Mouse (Mus musculus): ENCODE results near the gene Zfp775. TPM values are rescaled to one million over a fixed set of nuclear protein-coding genes. Genes with fewer than 3 reads are reported as not detected.
A peak's percentile ranks its signal among the peaks of the same experiment; 100 is the strongest.
"Not testable (repeated sequence)": the region's sequence is repeated elsewhere in the genome, so short reads cannot be mapped to it uniquely, and the experiment has no call there.

Gene Zfp775
- total RNA-seq, 2 experiments from 2014 or later: 4.0 to 5.4 TPM

DNA sequence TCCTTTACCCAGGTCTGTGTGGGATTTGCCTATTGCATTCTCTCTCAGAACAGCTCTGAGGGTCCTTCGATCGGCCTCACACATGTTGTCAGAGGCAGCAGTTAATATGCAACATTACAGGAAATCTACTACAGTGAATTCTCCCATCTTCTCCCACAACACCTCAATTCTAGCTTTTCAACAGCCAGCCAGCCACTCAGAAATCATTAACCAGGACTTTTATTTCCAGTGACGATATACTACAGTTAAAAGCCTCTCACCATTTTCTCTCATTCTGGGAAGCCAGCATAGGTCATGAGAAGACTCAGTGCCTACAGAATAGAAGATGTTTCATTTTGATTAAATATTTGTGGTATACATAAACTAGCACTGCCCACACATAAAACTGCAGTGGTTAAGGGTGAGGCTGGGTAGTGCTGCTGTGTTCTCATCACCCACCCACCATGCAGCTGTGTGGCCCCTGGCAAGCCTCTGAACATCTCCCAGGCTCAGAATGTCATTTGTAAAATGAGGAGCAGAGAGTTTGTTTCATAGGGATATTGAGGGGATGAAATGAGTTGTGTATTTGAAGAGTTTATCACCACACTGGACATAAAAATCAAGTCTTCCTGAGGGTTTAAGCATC is 10.5 kb upstream of the Zfp775 start:
- DNase-seq: no peak

DNA sequence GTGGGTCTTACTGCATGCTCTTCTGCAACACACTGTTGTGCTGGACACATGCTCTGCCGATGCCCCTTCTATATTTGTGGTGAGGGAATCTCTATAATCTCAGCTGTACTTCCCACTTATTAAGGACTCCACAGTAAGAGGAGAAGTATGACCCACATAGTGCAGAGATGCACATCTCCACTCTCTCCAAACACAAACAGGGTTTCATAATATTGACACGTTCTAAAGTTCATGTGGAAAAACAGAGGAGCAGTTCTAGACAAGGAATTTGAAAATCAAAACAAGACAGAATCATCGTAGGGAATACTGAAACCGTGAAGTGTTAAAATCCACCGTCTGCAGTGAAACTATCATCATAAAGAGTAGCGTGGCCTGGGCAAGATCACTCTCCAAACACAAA is 10.0 kb upstream of the Zfp775 start:
- DNase-seq: no peak

DNA sequence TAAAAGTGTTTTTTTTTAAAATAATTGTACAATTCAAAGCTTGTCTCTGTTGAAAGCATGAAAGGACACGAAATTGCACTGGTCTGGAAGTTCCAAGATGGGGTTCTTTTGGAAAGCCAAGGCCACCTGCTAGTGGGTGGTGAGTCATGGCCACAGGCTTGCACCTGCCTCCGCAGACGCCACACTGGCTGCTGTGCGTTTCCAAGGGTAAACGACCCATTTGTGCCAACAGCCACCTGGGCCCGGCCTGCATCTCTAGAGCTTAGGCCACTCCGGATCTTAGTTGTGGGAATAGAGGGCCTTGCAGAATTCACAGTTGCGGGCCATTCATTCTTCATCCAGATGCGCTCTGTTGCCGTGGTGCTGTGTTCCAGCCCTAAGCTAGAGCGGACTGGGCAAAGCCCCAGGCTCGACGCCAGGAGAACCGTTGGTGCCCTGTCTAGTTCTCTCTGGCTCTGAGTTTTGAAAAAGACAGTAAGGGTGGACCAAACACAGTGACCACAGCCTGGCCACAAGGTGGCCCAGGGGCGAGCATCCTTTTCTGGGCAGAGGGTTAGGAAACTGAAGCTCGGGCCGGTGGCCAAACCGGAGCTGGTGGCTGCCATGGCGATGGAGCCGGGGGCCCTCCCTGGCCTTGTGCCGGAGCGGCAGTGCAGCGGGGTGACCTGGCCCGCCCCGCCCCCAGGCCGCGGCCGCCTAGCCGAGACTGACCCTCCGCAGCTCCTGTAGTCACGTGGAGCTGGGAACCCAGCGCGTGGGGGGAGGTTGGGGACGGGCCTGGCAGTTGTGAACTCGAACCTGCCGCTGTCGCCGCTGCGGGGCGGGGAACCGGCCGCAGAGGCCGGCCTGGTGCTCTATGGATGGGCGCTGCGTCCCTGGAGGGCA is 8.5 kb upstream of the Zfp775 start, which contains the start of the genes Repin1 and Gm44965:
Gene Repin1 (plus strand): TSS at position 726 of the 885 bp plus-strand sequence.
Gene Gm44965 (plus strand): TSS at position 784 of the 885 bp plus-strand sequence.
- peak; percentile 97 for DNase-seq

GRCm38 (mm10) chr6:48594043-48594738 is 7.7 kb upstream of the Zfp775 start:
- DNase-seq: peak; percentile 55

GRCm38 (mm10) chr6:48595278-48595677 is 6.6 kb upstream of the Zfp775 start:
- DNase-seq: no peak

- DNase-seq: no peak
Measured at GRCm38 (mm10) chr6:48596545-48597232, 5.2 kb upstream of the Zfp775 start.

GRCm38 (mm10) chr6:48597233-48597625 is 4.6 kb upstream of the Zfp775 start:
- DNase-seq: no peak

- no peak for DNase-seq
Measured at GRCm38 (mm10) chr6:48600594-48600993, 1.3 kb upstream of the Zfp775 start.

DNA sequence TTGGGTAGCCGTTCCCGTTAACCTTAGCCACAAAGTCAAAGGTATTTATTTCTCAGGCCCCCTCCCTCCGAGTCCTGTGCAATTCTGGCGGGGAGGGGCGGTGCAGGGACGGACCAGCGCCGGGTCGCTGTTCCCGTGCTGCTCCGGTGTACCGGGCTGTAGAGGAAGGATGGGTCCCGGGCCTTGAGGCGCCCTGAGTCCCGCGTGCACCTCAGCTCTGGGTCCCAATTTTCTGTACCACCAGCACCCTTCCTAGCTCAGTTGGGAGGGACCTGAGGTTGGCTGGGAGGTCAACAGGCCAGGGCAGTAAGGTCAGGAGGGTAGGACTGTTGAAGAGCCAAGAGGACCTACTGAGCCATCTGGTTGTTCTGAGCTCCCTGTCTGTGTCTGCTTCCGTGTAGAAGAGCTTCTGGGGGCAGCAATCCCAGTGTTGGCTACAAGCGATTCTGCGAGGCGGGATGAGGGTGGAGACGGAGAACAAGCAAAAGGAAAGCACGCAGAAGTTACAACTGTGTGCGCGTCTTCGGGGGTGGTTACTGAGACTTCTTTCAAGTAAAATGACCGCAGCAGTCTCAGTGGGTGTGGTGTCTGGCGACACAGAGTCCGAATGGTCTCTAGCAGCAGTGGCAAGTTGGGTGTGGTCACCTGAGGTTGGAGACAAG is 348 bp downstream of the Zfp775 start:
- DNase-seq: no peak

GRCm38 (mm10) chr6:48608124-48608523 is 6.3 kb downstream of the Zfp775 start:
- no peak for DNase-seq

DNA sequence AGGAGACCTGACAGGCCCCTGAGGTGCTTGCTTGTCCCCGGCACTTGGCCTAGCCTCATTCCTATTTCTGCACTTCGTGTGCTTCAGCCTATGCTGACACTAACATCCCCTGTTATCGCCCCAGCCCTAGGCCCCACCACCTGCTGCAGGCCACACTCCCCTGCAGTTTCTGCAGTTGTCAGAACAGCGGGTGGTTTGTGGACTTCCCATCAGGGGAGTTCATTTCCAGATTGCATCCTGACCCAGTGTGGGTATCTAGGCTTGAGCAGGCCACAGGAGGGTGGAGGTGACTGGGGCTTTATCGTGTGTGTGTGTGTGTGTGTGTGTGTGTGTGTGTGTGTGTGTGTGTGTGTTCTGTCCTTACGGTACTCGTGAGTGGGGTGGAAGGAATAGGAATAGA is 7.6 kb downstream of the Zfp775 start:
- no peak for DNase-seq

- DNase-seq: no peak
Measured at GRCm38 (mm10) chr6:48610657-48611056, 8.8 kb downstream of the Zfp775 start.

GRCm38 (mm10) chr6:48613464-48613863 is 11.6 kb downstream of the Zfp775 start:
- DNase-seq: no peak

DNA sequence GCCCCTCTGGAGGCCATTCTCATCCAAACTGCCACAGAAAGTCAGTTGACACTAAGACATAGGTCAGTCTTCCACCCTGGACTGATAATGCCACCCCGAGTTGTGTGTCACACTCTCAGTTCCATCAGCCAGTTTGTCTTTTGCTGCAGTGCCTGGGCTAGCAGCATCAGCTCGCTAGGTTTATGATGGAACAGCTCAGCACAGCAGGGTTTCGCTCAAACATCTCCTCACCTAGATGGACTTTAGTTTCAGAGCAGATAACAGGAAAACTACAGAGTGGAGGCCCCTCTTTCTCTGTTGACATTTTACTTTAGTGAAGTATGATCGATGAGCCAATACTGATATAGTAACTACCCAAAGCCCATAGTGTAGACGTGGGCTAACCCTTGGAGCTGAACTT is 12.9 kb downstream of the Zfp775 start:
- DNase-seq: no peak

GRCm38 (mm10) chr6:48620031-48620430 is 18.2 kb downstream of the Zfp775 start:
- DNase-seq: no peak

GRCm38 (mm10) chr6:48622186-48622843 is 20.5 kb downstream of the Zfp775 start:
- DNase-seq: not testable (repeated sequence)

DNA sequence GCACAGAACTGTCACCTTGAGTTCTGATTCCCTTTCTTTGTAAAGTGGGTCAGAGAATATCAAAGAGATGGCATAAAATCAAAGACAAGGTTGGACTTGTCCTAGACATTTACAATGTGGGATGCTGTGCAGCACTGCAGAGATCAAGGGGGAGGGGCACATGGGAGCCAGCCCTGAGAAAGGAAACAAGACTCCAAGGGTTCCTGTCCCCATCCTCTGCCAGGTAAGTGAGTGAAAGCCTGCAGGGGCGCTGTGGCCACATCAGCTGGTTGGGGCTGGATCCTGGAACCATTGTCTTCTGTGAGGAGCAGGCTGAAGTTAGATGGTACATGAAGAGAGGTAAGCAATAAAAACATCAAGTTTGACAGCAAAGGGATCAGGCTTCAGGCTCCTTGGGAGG is 21.6 kb downstream of the Zfp775 start:
- DNase-seq: no peak

- no peak for DNase-seq
Measured at GRCm38 (mm10) chr6:48626464-48626863, 24.6 kb downstream of the Zfp775 start, which contains the start of gene AI854703. Gene AI854703 (plus strand): TSS chr6:48626764.

- DNase-seq: peak; percentile 53
Measured at GRCm38 (mm10) chr6:48626984-48627383, 25.1 kb downstream of the Zfp775 start.

DNA sequence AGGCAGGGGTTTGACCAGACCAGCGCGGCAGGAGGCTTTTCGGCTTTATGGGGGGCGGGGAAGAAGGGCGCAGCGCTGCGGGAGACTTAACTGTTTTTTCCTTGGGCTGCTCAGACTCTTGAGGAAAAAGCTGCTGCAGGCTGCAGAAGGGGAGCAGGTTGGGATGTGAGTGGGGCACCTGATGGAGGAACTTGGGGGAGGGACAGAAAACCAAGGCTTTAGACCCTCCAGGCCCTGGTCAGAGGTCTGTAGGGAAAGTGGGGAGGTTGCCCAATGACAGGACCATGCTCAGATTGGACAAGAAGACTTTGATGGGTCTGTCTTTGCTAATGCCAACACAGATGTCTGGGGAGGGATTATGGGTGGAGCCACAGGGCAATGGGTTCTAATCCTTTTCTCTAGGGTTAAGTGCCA is 25.7 kb downstream of the Zfp775 start:
- DNase-seq: no peak

GRCm38 (mm10) chr6:48628377-48628776 is 26.5 kb downstream of the Zfp775 start:
- DNase-seq: no peak

Measured in heart, postnatal 4 days (tissue).